Mouse (Mus musculus) CD8-positive naive resting alpha-beta T cell, adult 2 months (primary cell): Measurements from ENCODE around the gene H2-Aa.
A peak's percentile ranks its signal among the peaks of the same experiment; 100 is the strongest.

Experiments used
- DNase-seq, 2 experiments: peaks; one replicate each; pipeline ENCODE4 v3.0.0; 2022; ENCODE audit warnings: low read depth in 2 of 2, low spot score in 2 of 2

H2-Aa gene

GRCm38 (mm10) chr17:34300691-34301566, 13.3 kb upstream of the H2-Aa start:
- no peak for DNase-seq

DNA sequence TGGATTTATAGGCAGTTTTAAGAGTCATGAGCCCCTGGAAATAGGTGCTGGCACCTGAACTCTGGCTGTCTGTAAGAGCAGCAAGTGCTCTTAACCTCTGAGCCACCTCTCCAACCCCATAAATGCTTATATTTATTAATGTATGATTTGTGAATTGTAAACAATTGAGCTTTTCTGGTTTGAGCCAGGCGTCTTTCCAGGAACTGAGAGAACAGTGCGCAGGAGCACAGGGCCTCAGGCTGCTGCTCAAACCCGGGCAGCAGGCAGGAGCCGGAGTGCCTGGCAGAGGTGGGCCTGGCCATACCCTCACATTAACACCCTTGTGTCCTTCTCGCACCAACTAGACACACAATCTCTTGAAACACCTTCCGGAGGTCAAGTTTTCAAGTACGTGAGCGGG, 12.4 kb upstream of the H2-Aa start:
- no peak for DNase-seq

GRCm38 (mm10) chr17:34299356-34299755, 11.7 kb upstream of the H2-Aa start:
- no peak for DNase-seq

- DNase-seq, result peak; percentile 47 to 60
Observed at GRCm38 (mm10) chr17:34295891-34296794, 8.5 kb upstream of the H2-Aa start.

- no peak for DNase-seq
Observed at GRCm38 (mm10) chr17:34295307-34295706, 7.7 kb upstream of the H2-Aa start.

GRCm38 (mm10) chr17:34294249-34294648, 6.6 kb upstream of the H2-Aa start:
- no peak for DNase-seq

DNA sequence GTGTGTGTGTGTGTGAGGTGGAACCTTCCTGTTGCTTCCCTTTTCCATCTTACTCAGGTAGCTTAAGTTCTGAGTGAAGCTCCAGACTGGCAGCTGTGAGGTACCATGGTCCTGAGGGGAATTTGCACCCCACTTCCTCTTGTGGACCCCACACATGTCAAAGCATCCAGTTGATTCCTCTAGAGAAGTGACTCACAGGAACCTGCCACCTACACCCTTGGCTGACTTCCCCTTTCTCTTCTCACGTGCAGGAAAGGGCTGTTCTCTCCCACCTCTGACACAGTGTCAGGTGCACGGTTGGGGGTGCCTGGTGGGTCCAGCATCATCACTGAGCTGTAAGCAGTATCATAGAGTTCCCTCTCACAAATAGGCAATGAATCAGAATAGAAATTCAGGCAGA, 5.9 kb upstream of the H2-Aa start:
- no peak for DNase-seq

- DNase-seq, result no peak
Observed at GRCm38 (mm10) chr17:34292570-34292969, 4.9 kb upstream of the H2-Aa start.

DNA sequence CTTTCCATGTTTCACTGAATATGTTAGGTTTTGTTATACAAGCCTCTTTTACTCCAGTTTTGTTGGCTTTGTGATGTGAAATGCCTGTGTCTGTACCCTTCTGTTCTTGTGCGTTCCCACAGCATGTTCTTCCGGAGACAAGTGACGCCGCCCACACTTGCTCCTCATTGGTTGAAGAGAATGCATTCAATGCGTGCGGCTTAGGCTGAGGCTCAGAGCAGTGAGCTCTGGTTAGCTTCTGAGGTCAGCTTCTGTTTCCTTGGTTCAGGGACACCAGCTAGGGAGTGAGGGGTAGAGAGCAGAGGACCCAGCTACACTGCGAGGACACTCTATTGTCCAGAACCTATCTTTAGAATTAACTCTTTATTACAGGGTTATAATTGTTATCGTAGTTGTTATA, 4.0 kb upstream of the H2-Aa start:
- peak; percentile 67 to 79 for DNase-seq

- DNase-seq, result no peak
Observed at GRCm38 (mm10) chr17:34288131-34288530, 508 bp upstream of the H2-Aa start.

- no peak for DNase-seq
Observed at GRCm38 (mm10) chr17:34286999-34287398, 624 bp downstream of the H2-Aa start.

DNA sequence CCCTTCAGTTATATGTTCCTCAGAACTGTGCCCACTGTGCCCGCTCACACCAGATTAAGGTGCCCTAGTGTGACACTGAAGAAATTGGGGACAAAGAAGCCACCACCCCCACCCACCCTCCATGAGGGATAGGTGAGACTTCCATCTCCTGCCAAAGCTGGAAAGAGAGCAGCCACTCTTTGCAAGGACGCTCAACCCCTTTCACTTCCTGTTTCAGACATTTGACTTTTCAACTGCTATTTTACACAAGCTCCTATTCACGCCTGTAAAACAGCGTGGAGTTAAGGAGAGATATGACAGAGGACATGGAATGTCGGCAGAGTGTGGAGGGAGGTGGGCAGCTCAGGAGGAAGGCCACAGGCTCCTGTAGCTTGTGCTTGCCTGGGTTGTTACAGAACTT, 1.1 kb downstream of the H2-Aa start:
- DNase-seq, result no peak

- DNase-seq, result no peak
Observed at GRCm38 (mm10) chr17:34285848-34286247, 1.8 kb downstream of the H2-Aa start.

- DNase-seq, result no peak
Observed at GRCm38 (mm10) chr17:34285371-34285770, 2.3 kb downstream of the H2-Aa start.

DNA sequence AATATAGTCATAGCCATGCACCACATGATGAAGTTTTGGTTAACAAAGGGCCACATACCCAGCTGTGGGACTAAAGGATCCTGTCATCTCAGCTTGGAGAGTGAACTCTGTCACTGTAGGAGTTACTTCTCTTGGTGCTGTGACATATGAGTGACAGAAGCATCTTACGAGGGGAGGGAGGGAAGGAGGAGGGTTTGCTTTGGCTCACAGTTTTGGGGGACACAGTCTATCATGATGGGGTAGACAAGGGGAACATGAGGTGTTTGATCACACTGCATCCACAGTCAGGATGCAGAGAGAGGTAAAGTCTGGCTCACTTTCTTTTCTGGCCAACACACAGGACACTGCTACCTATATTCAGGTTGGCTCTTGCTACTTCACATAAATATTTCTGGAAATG, 5.8 kb downstream of the H2-Aa start:
- no peak for DNase-seq

GRCm38 (mm10) chr17:34280499-34281038, 7.1 kb downstream of the H2-Aa start:
- no peak for DNase-seq

- DNase-seq, result no peak
Observed at GRCm38 (mm10) chr17:34272102-34272501, 15.5 kb downstream of the H2-Aa start.

DNA sequence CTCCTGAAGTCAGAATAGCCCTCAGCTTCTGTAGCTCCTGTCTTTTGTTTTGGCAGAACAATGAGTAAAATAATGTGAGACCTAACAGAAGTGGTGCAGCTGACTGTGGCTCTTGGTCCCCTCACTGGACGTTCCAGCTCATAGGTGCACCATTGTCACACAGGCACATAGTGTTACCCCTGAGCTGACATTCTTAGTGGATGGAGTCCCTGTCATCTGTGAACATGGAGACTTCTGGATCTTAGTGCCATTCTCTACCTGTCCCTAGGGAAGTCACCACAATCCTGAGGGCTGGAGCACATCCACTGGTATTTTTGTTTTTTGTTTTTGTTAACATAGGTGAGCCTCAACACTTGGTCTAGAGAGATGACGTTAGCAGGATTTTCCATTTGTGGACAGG, 16.7 kb downstream of the H2-Aa start:
- no peak for DNase-seq

DNA sequence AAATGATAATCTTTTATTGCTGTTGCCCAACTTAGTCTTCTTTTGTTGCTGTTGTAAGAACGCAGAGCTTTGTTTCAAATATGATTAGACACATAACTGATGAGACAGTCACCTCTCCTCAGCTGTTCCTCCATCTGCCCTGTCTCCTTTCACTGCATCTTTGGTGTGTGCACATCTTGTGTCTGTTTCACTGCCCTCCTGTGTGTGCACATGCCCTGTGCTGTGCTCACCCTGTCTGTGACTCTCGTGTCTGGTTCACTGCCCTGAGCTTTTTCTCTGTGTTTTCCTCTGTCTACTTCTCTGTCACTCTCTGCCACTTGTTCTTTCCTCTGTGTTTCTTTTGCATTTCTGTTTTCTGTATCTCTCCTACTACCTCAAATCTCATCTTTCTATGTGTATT, 17.4 kb downstream of the H2-Aa start:
- no peak for DNase-seq

DNA sequence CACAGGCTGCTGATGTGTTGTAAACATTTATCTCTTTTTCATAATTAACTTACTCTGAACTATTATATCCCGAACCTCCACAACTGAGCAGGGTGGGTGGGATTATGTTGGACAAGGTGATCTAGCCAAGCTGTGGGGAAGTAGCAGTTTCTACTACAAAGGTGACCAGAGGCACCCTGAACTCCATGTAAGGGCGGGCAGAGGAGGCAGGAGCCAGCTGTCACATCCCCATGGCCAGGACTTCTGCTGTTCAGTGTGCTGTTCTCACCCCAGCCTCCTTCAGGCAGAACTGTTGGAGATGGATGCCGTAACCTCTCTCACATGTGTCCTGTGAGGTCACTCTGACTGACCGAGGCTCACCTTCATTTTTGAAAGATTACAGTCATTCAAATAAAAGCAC, 17.8 kb downstream of the H2-Aa start:
- no peak for DNase-seq

- no peak for DNase-seq
Observed at GRCm38 (mm10) chr17:34268748-34269147, 18.9 kb downstream of the H2-Aa start.

GRCm38 (mm10) chr17:34268262-34268661, 19.4 kb downstream of the H2-Aa start:
- no peak for DNase-seq
